Mouse (Mus musculus) right cerebral cortex, postnatal 25 days (tissue): ENCODE results near the gene Rpl7l1.
"Not testable (repeated sequence)": the region's sequence is repeated elsewhere in the genome, so short reads cannot be mapped to it uniquely, and the experiment has no call there.

ENCODE experiments used
- DNase-seq: peaks from one replicate; pipeline ENCODE4 v3.0.0; 2022

Rpl7l1 gene

GRCm38 (mm10) chr17:46782341-46783221, at the start of gene Rpl7l1:
Gene Rpl7l1, minus strand, starts transcription at chr17:46782672.
- peak; percentile 92 for DNase-seq

GRCm38 (mm10) chr17:46829856-46830535, 47.5 kb upstream of the Rpl7l1 start:
- no peak for DNase-seq

- no peak for DNase-seq
Observed at GRCm38 (mm10) chr17:46828935-46829334, 46.5 kb upstream of the Rpl7l1 start.

DNA sequence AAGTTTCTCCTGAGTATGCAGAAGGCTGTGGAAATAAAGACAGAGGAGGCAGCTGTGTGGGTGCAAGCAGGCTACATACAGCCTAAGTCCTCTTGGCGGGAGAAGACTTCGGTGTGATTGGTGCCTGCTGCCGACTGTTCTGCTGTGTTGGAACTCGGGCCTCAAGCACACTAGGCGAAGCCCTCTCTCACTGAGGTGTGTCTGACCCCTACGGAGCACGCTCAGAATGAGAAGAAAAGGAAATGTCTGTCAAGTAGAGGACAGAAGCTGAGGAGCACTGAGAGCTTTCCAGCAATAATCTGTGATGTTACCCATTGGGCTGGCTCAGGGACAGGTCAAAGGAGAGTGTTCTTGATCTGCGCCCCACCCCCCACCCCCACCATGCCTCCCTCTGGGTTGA, 40.6 kb upstream of the Rpl7l1 start:
- DNase-seq, result no peak

DNA sequence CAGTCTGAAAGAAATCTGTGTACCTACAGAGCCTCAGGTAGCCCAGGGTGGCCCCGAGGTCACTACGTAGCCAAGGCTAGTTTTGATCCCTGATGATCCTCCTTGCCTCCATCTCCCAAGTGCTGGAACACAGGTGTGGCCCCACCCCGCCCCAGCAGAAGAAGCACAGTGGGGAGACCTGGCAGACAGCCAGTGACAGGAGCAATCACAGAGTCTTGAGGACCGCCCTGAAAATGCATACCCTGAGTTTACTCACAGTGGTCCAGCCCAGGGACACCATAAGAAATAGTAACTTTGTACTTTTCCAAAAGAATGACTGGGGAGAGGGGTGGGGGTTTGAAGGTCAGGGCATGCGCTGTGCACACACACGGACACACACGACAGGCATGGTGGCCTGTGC, 38.2 kb upstream of the Rpl7l1 start:
- DNase-seq, result no peak

- DNase-seq, result no peak
Observed at GRCm38 (mm10) chr17:46817734-46818158, 35.3 kb upstream of the Rpl7l1 start.

DNA sequence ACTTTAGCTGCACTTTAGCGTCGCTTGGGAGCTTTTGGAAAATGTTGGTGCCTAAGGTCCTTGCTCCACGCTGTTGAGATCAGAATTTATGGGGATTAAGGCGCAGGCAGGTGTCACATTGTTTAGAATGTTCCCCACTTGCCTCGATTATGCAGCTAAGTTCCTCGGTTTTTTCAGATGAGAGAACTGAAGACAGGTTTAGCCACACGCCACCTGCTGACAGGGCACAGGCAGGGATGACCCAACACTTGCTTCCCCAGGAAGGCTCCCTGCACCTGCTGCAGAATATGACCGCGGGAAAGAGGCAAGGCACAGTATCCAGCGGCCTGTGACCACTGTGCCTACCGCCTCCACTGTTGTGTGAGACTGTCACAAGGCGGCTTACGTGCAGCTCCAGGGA, 33.8 kb upstream of the Rpl7l1 start:
- DNase-seq, result no peak

- no peak for DNase-seq
Observed at GRCm38 (mm10) chr17:46814497-46814896, 32.0 kb upstream of the Rpl7l1 start.

DNA sequence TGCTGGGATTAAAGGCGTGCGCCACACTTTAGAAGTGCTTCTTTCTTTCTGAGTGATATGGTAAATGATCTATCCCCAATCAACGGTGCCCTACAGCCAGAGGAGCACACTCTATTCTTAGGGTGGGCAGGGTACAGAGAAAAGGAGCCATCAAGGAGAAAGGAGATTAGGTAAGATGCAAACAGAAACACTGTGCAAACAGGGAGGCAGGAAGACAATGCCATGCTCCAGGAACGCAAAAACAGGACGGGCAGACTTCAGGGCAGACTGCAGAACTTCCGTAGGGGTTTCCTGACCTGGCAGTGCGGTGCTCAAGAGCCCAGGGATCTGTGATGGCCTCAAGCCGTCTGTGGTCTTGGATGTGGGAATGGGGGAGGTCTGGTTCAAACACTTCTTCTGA, 31.2 kb upstream of the Rpl7l1 start:
- DNase-seq, result no peak

GRCm38 (mm10) chr17:46812442-46812841, 30.0 kb upstream of the Rpl7l1 start:
- DNase-seq, result no peak

DNA sequence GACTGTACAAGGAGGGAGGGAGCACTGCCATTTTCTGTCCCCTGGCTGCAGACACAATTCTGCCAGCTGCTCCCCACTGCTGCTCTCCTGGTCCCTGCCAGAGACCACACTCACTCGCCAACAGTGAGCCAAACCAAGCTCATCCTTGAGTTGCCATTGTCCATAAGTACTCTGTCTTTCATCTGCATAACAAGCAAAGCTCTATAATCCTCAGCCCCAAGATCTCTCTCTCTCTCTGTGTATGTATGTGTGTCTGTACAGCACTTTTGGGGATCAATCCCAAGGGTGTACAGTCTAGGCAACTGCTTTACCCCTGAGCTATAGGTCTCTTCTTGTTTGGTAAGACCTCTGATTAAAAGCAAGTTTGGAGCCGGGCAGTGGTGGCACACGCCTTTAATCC, 28.2 kb upstream of the Rpl7l1 start:
- no peak for DNase-seq

DNA sequence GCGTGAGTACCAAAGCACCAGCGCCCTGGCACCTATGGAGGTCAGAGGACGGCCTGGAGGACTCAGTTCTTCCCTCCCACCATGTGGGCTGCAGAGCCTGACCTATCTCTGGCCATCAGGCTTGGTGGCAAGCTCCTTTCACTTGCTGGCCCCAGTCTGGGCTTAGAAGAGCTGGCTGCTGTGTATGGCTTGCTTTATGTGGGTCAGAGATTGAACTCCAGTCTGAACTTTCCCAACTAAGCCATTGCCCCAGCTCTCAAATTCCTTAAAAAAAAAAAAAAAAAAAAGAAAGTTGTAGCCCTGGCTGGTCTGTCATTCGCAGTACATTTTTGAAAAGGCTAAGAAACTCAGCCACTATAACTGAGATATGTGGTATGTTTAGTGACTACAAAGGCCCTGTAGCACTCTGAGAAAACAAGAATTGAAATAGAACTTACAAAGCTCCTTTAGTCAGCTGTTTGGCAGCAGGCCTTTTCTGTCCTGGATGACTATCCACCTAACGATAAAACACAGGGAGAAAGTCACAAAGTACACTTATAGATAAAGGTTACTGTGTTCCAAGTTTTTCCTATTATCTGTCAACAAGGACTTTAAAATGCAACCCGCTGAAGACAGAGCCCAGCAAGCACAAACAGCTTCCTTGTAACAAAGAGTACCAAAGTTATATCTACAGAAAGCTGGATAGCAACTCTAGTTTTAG, 26.8 kb upstream of the Rpl7l1 start:
- no peak for DNase-seq

DNA sequence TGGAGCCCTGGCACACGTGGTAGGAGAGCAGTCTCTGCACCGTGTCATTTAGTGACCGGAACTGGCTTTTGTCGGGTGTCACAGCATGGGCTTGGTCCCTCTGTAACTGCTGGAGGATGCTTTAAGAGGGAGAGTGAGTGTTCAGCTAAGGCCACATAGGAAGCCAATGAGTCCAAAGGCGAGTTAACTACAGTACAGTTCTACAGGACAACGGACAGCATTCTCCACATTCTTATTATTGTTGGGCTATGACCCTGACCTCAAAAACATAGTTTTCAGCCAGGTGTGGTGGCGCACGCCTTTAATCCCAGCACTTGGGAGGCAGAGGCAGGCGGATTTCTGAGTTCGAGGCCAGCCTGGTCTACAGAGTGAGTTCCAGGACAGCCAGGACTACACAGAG, 25.9 kb upstream of the Rpl7l1 start:
- DNase-seq, result no peak

GRCm38 (mm10) chr17:46801761-46802160, 19.3 kb upstream of the Rpl7l1 start:
- no peak for DNase-seq

DNA sequence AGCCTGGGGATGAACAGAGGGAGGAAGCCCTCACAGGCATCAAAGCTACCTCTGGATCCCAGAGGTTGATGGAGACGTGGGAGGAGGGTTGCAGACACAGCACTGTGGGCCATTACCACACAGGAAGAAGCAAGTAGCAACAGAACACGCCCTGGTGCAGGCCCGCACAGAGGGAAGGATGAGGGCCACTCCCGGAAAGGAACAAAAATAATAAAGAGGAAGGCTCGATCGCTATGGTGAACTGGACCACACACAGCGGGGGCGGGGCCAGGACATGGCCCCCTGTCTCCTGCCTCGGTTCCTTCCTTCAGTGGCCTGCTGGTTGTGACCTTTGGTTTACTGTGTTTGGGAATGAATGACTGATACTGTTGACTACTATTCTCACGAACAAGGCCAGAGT, 17.2 kb upstream of the Rpl7l1 start:
- no peak for DNase-seq

DNA sequence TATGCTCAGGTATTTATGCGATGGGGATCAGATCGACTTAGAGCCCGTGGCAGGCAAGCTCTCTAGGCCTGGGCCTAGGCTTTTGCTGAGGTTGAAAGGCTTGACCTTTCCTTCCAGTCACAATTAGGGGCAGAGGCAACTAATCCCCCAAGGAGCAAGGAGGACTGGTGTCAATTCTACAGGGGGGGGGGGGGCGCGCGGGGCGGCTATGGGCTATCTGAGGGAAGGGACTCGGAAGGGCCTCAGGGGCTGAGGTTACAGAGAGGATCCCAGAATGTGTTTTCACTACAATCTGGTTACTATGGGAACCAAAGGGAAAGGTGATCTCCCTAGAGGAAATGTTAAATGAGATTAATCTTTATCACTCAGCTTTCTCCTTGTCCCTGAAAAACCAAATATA, 14.9 kb upstream of the Rpl7l1 start:
- no peak for DNase-seq

GRCm38 (mm10) chr17:46796743-46797142, 14.3 kb upstream of the Rpl7l1 start:
- no peak for DNase-seq

GRCm38 (mm10) chr17:46792963-46793362, 10.5 kb upstream of the Rpl7l1 start:
- no peak for DNase-seq

DNA sequence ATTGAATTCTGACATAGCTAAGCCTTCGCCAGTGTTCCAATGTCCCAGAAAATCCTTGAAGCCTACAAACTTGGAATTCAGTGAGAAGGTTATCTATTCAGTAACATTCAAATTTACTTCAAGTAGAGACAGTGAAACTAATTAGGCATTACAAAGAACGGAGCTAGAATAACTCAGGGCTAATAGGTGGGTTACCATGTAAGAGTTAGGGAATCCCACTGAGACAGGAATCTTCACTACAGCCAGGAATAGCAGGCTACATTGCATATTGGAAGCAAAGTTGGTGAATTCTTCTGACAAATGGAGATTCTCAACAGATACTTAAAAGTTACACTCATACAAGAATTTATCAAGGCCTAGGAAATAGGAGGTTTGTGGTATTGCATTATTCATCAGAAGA, 5.5 kb upstream of the Rpl7l1 start:
- DNase-seq, result not testable (repeated sequence)

DNA sequence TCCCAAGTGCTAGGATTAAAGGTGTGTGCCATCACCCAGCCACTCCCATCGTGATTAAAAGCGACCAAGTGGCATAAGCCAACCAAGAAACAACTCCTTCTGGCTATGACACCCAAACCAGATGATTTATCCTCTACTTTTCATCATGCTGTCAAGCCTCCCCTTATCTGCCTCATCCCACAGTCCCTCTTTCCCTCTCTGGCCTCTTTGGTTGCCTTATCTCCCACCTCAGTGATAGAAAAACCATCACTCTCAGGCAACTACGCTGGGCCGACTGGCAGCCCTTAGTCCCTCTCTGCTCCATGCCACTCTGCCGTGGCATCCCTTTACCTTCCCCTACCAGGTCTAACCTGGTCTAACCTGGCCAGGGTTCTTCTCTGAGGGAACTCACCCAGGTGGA, 4.5 kb upstream of the Rpl7l1 start:
- DNase-seq, result no peak

DNA sequence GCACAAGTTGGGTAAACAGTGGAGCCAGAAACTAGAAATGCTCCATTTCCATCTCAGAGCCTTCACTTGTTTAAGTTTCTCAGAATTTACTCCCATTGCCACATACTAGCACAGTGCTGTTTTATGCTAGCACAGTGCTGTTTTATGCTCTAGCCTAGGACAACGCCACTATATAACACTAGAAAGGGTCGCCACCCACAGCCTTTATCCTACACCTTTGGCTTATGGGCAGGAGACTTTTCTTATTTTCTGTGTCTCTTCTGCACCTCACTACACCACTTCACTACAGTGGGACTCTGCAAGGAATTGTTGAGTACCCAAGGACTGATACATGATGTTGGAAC, 722 bp upstream of the Rpl7l1 start:
- no peak for DNase-seq

DNA sequence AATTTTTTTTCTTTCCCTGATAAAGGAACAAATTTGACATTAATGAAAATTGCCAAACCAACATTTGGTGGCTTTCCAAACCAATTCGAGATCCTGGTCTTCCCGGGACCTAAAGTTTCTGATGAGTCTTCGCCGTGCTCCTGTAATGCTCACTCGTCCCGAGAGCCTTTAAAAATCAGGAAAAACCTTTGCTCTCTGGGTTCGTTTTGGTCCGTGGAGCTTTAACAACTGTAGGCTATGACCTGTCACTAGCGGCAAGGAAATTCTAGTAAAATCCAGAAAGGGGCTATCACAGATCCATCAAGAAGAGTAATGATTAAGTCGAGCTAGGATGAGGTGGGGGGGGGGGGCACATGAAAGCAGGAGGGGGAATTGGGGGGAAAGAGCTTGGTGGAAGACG, 596 bp downstream of the Rpl7l1 start:
- DNase-seq, result no peak

GRCm38 (mm10) chr17:46776087-46776486, 6.4 kb downstream of the Rpl7l1 start:
- DNase-seq, result no peak

DNA sequence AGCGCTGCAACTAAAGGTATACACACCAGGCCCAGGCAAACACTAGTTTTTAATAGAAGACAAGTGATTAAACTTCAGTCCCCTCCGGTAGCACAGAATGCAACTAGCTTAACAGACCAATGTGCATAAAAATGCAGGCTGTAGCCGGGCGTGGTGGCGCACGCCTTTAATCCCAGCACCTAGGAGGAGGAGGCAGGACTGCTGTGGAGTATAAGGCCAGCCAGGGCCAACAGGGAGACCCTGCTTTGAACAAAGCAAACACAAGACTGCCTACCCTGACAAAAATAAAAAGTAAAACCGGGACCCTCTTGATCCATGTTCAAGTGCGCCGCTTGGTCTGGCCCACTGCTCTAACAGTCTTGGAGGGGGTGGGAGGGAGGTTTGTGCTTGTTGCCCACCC, 7.4 kb downstream of the Rpl7l1 start:
- no peak for DNase-seq
